Mouse (Mus musculus) neural tube, embryonic 11.5 days (tissue): Measurements from ENCODE around the gene Gm13128. TPM values are rescaled to one million over a fixed set of nuclear protein-coding genes. Genes with fewer than 3 reads are reported as not detected.

Experiments used
- polyA plus RNA-seq: library from polyadenylated mRNA; unstranded; fragments of >200 nt; fragmentation: Nextera tagmentation; extraction: Ambion mirVana; gene quantifications from 2 replicates; pipeline ENCODE4 v1.2.1, GENCODE M21; 2014

Gm13128 gene
- polyA plus RNA-seq, 1 experiment from 2014 or later, result not detected

Other genes with a start within 250 kb of the Gm13128 start
- not detected in 2 replicates for gene Gm13102, start 223.8 kb upstream of the Gm13128 start, polyA plus RNA-seq
- not detected in 2 replicates for gene Oog3, start 167.6 kb upstream of the Gm13128 start, polyA plus RNA-seq
- gene Oog2, start 139.5 kb upstream of the Gm13128 start, polyA plus RNA-seq, result not detected in 2 replicates
- not detected in 2 replicates for gene C87977, start 116.9 kb upstream of the Gm13128 start, polyA plus RNA-seq
- not detected in 2 replicates for gene Pramel5, start 49.8 kb upstream of the Gm13128 start, polyA plus RNA-seq
- gene Gm13119, start 27.7 kb downstream of the Gm13128 start, polyA plus RNA-seq, result not detected in 2 replicates
- not detected in 2 replicates for gene Pramef20, start 47.7 kb downstream of the Gm13128 start, polyA plus RNA-seq
- gene Pramef12, start 78.2 kb downstream of the Gm13128 start, polyA plus RNA-seq, result not detected in 2 replicates
- gene 1700012P22Rik, start 108.5 kb downstream of the Gm13128 start, polyA plus RNA-seq, result not detected in 2 replicates
- not detected in 2 replicates for gene Gm9944, start 123.1 kb downstream of the Gm13128 start, polyA plus RNA-seq
- gene Aadacl3, start 133.5 kb downstream of the Gm13128 start, polyA plus RNA-seq, result not detected in 2 replicates
- not detected in 2 replicates for gene 9430007A20Rik, start 189.6 kb downstream of the Gm13128 start, polyA plus RNA-seq
- not detected in 2 replicates for gene Gm13124, start 234.9 kb downstream of the Gm13128 start, polyA plus RNA-seq